Mouse (Mus musculus) neutrophil, adult 5-6 weeks (primary cell): Measurements from ENCODE around the gene Ifitm10. TPM values are rescaled to one million over a fixed set of nuclear protein-coding genes. Genes with fewer than 3 reads are reported as not detected.

ENCODE experiments used
- ATAC-seq: fragments of 151-379, 151-347 bp; 2 replicates; pipeline ENCODE4 v1.8.0; 2017; ENCODE audit warnings: mild to moderate bottlenecking, moderate TSS enrichment; ENCODE audit not compliant: insufficient number of reproducible peaks, poor library complexity, low FRiP score, severe bottlenecking; ENCODE audit errors: extremely low read depth
- total RNA-seq: library from RNA; stranded (forward); fragments of 200-1000 nt; gene quantifications from 2 replicates; pipeline ENCODE4 v1.2.3, GENCODE M21; 2017

The Ifitm10 gene
- total RNA-seq, 1 experiment from 2014 or later = 0.81 TPM

DNA sequence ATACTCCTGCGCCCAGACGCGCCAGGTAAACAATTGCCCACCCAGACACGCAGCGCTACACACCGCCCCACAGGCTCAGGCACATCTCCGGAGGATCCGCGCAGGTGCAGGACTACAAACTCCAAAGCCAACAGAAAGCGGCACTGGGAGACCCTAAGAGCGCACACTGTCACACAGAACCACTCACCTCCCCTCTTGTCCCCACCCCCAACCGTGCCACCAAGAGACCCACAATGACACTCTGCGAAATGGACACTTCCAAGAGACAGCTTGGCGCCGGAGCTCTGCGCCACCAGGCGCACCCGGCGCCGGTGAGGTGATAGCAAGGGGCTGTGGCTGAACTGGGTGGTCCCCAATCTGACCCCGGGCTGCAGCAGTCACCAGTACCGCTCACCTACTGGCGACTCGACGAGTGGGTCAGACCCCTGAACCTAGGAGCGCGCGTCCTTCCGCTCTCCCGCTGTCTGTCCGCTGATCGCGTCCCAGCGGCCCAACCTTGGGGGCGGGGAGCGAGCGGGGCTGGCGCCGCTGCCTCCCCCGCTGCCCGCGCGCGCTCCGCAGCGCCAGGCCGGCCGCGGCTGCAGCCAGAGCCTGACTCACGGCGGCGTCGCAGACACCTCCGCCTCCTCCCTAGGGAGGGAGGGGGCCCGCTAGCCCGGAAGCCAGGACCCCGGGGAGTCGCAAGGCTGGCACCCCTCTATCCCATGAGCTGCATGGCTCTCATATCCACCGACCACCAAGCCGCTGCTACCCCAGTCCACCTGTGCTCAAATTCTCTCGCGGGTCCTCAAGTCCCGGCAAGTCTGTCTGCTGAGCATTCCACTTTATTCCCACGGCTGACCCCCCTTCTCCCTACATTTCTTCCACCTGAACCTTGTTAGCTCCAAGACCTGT is 1.5 kb downstream of the Ifitm10 start:
- ATAC-seq = 0 out of 2 replicates have a peak, but pooled peaks have one; percentile 8

DNA sequence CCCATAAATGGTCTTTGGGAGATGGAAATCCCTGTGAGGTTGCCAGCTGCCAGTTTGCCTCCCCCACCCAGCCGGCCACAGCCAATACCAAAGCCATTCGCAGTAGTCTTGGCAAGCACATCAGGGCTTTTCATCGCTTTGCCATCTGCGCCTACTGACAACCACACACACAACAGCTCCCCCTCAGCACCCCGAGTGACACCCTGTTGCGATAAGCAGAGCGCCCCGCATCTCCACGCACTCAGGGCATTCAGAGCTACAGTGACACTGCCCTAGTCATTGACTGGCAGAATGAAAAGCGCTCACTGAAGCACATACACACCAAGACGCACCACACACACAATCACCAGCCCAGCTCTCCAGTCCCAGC is 2.2 kb downstream of the Ifitm10 start:
- ATAC-seq = no peak

DNA sequence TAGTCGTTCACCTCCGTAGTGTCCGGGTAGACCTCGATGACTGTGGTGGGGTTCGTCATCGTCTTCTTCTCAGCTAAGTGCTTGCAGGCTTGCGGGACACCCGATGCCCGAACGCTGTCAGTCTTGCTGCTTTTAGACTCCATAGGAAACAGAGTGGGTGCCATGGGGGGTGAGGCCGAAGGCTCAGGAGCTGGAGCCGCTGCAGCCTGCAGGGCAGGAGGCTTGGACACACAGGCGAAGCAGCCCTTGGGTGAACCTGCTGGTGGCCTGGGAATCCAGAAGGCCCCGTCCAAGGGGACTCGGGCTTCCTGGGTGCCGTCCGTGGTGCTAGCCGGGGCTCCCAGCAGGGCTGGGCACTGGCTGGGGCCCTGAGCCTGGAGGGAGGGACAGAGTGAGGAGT is 2.6 kb downstream of the Ifitm10 start:
- no peak for ATAC-seq

DNA sequence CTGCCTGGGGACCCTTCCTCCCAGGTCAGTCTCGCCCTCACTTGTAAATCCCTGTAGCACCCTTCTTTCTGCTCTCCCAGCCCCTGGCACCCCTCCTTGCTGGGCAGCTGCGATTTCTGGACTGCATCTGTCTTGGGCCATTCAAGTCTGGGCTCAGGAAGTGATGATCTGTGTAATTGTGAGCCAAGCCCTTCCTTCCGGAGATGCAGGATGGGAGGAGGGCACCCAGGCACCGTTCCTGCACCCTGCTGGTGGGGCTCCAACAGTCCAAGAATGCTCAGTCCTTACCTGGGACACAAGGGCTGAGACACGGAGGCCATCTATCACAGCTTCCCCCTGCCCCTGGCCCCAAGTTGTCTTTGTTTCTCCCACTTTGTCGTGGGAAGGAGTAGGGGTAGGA is 3.7 kb downstream of the Ifitm10 start:
- ATAC-seq = no peak

DNA sequence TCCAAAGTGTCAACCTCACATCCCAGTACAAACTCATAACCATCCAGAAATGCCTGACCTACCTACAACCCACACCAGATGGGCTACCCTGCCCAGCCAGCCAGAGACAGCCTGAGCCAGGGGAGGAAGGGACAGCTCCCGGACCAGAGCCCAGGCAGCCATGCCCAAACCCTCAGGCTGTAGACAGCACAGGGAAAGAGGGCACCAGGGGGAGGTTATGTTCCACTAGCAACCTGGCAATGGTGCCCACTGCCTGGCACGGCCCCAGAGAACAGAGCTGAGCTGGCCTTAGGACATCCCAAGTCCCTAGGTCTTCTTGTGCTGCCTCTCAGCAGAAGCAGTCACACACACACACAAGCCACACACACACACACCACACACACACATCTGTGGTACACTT is 4.7 kb downstream of the Ifitm10 start:
- ATAC-seq = no peak

DNA sequence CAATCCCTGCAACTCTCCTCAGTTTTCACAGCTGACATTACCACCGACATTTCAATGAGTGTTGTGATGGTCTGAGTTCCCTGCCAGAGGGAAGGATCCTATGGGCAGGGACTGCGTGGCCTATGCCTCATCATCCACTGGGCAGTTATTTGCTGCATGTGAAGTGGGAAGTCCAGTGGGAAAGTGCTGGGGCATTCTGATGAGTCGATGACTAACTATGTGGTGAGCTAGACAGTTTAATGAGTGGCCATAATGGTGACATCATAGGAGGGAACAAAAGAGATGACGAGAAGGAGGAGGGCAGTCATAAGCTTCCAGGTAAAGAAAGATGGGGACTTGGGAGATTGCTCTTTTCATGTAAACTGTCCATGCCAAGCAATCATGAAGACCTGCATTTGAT is 10.4 kb downstream of the Ifitm10 start:
- no peak for ATAC-seq

DNA sequence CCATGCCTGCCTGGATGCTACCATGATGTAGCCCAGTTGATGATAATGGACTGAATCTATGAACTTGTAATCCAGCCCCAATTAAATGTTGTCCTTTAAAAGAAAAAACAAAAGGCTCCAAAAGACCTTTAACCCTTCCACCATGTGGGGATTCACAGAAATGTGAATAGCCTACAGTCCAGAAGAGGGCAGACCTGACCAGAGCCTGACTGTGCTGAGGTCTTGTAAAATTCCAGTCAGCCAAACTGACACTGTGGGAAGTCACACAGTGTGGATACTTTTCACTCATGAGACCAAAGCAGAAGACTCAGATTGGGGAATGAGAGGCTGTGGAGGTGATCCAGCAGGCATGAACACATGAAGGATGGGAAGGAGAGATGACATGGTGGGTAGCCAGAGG is 12.8 kb downstream of the Ifitm10 start:
- no peak for ATAC-seq

DNA sequence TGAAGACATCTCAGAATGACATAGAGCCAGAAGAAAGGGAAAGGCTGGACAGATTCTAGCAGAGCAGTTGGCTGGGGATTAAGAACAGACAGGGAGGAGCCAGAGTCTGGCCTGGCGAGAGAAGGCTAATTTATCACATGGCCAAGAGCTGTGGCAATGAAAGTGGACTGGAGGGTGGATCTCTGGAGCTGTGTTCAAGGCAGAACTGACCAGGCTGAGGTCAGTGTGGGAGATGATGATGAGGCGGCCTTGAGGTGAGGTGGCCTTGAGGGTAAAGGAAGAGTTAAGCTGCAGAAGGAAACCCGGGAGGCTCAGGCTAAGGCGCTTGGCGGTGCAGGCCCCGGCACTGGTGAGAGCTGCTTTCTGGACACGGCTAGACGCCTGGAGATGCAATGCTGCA is 14.4 kb downstream of the Ifitm10 start:
- ATAC-seq = no peak

DNA sequence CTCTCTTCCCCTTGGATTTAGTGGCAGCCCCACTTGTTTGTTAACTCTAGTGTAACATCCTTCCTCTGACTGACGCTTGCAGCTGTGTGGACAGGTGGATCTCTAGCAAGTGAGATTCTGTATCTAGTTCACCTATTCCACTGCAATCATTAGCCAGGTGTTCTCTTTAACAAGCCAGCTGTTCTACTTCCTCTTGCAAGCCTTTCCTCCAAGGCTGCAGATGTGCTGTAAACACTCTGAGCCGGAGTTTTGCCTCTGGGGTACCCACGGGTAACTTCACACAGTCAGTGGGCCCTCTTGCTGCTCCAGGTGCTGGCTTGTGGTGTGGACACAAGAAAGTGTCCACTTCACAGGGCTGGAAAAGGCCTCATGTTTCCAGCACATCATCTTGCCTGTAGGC is 16.0 kb downstream of the Ifitm10 start:
- no peak for ATAC-seq

DNA sequence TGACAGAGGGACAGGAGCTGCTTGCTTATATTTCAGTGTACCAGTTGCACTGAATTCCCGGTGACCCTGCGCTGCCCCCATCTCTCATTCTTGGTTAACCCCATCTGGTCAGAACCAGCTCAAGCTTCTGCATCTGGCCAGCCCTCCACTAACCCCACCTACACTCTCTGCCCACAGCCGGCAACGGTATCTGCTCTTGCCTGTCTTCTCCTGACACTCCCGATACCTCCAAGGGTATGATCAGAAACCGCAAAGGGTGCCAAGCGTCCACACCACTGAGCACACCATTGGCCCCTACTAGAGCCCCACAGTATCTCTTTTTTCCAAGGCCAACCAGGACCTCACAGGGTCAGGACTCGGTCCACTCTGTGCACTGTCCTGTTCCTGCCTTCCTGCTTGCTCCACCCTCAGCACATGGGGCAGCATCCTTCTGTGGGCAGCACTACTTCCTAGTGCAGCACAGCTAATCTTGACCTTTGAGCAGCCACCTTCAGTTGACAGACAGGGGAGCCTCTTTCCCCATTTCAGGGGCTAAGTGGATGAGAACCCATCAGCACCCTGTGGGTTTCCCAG is 18.8 kb downstream of the Ifitm10 start:
- no peak for ATAC-seq

DNA sequence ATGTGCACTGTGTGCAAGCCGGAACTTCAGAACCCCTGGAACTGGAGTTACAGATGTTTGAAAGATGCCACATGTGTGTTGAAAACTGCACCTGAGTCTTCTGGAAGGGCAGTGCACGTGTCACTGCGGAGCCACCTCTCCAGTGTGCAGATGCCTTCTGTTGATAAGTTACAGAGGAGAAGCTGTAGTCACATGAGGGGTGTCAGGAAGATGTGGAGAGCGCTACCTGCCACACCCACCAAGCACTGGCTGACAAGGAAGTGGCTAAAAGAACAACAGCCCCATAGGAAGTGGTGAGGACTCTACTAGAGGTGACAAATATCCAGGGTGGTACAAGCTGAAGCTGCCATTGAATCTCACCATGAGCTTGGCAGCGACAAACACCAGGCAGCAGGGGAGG is 19.7 kb downstream of the Ifitm10 start:
- peak; percentile 74 for ATAC-seq

DNA sequence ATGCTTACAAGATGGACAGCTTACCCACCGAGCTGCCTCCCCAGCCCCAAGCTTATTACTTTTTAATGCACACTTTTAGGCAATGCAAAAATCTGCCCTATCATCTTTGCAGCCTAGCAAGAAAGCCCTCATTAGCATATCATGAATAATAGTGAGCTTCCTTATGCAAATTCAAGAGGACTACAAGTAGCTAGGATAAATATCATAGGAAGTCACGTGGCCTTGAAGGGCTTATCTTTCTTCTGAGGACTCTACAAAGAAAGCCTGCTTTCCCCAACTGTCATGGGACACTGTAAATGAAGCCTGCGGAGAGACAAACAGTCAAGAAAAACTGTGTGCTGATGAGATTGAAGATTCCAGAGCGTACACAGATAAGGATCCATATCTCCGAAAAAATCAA is 22.0 kb downstream of the Ifitm10 start:
- ATAC-seq = no peak

DNA sequence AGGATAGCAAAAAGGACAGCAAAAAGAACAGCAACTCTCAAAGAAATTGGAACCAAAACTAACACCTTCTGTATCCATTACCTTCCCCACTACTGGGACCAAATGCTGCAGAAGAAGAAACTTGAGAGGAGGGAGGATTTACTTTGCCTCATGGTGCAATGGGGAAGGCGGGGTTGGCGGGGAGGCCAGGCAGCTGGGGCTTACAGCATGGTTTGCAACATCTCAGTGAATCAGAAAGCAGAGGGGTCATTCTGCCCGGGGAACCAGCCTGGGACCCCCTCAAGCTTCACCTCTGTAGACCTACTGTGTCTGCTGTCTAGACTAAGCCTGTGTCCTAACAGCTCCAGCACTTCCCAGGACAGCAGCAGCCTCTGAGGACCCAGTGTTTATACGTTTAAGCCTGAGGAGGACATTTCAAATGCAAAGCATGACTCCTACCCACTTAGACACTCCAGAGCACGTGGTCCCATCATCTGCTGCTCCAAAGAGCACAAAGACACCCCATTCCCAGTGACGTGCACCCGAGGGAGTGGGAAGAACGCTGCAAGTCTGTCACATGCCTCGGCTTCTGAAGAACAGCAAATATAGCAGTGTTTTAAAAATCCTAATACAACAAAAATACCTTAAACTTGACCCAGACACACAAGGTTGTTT is 24.1 kb downstream of the Ifitm10 start:
- ATAC-seq = no peak

DNA sequence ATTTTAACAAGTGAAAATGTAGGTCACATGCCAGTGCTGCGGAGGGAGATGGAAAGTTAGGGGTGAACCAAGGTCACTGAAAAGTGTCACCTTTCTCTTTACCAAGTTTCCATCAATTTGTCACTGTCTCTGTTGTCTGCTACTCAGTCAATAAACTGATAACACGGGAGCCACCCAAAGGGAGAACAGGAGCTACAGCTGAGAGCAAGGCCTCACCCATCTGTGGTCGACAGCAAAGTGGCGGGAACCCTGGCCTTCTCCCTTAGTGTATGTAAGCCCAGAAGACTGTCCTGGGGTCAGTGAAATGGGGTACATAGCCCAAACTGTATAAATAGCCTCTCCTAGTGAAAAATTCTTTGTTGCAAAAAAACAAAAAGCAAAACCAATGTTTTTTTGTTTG is 26.0 kb downstream of the Ifitm10 start:
- ATAC-seq = no peak

DNA sequence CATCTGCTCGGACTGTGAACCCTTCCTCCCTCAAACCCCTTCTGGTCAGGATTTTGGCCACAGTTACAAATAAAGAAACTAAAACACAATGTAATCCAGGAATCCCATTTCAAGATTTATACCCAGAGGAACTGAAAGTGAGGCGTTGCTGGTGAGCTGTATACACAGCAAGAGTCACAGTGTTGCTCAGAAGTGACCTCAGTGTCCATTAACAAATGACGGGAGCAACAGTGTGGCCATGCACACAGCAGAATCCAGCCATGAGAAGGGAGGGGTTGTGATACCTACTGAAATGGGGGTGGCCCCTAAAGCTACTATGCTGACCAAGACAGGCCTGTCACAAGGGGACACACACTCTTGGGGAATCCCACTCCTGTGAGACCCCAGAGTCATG is 31.3 kb downstream of the Ifitm10 start:
- no peak for ATAC-seq

DNA sequence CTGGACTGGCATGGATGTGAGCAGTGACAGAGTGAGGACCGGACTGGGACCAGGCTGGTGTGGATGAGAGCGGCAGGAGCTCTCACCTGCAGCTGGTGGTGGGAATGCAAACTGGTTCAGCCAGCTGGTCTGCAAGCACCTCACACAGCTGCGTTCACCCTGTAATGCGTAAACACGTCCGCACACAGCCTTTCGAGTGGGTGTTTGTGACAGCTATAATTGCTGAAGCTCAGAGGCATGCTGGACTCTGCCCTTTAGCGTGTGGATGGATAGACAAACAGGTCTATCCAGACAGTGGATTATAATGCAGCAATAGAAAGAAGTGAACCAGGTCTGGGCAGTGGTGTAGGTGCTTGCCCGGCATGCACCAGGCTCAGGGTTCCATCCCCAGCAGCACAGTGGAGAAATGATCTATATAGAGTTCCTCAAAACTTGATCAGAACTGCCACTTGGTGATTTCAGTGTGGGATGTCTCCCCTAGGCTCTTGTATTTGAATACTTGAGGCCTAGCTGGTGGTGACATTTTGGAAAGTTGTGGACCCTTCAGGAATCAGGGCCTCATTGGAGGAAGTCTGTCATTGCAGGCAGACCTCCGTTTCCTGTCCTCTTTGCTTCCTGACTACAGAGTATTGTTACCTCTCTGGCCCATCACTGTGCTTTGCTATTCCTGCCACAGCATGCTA is 31.8 kb downstream of the Ifitm10 start:
- no peak for ATAC-seq

DNA sequence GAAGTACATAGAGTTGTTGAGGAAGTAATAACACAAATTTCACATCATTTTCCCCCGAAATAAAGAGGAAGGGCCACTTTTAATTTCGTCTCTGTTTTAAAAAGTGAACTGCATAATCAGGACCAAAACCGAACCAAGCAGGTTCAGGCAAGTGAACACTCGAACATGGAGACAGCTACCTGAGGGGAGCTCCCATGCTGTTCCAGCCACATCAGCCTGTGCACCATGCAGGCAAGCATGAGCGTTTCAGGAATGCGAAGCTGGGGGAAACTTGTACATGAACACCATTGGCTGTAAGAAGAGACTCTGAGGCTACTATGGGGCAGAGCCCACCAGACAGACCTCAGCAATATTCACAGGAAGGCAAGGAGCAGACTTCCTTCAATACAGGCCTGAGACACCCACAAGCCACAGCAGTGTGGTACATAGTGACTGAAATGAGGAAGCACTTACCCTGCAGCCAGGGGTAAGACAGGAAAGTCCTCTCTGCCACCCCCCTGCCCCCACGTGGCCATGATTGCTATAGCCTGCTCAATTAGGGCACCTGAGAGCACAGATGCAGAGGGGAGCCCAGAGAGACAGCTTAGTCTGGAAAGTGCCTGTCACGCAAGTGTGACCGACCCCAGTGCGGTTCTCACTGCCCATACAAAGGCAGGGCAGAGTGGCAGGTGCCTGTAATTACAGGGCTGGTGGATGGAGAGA is 33.1 kb downstream of the Ifitm10 start:
- peak; percentile 97 for ATAC-seq

DNA sequence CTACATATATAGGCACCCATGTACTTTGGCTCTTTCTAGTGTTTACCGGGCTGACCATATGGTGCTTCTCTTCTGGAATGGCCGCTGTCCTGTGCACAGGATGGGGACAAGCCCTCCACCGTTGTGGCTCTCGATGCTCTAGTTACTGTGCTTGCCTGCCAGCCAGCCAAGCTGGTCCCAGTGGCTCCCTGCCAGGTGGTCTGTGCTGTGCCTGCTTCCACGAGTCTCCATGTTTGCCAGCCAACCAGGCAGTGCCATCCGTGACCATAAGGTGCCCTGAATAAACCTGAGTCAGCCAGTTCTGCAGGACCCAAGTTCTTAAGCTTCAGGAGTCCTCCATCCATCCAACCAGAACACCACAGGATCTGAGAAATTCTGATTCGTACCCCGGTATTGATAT is 38.4 kb downstream of the Ifitm10 start:
- ATAC-seq = no peak

DNA sequence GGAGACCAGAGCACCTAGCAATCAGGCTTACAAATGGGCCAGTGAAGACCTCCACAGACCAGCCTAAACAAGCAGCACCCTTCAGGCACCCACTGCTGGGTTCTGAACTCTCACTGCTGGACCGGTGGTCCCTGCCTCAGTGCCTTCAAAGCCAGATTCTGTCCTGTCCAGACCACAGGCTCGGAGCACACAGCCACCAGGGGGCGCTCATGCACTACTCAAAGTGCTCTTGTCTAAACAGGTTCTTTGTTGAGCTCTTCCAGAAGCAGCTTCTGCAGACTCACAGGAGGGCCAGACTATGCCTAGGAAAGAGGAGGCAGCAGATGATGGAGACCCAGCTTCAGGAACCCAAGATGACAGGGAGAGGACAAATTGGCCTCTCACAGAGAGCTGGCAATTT is 39.3 kb downstream of the Ifitm10 start:
- peak; percentile 77 for ATAC-seq
